25 mouse cellular contexts compared by ENCODE assay signal in the genomic region with DNA sequence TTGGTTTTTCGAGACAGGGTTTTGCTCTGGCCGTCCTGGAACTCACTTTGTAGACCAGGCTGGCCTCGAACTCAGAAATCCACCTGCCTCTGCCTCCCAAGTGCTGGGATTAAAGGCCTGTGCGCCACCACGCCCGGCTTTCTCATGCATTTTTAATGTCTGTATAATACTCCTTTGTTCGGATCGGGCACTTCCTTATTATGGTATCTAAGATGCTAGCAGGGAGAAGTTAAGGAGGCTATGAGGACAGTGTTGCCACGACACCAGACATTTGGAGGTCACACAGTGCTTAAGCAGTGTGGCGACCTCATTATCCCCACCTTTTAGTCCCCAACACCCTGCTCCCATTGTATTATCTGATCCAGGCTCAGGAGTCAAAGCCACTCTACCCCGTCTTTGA.
DNase-seq lines count a peak whose midpoint lies in the region; ATAC-seq lines count a peak whose summit lies in the region.
"Had no signal": no experiment of that assay in that cellular context is flagged by ENCODE, and none has a peak within 500 bp of the region (broad histone marks: within the 10 kb centered on the region; RNA-seq: fewer than 3 reads in every experiment).

No protein-coding gene starts in this region.

- H3K9ac ChIP-seq in intestine, embryonic 15.5 days, result no peak overlapping the region

- H3K27ac ChIP-seq in intestine, embryonic 15.5 days, result no peak overlapping the region

- ATAC-seq in intestine, embryonic 15.5 days, result no peak
- ATAC-seq: activated CD4-positive, CD25-positive, alpha-beta regulatory T cell, adult 4 months; CD4-positive, CD25-positive, alpha-beta regulatory T cell, adult 4 months; Patski had no signal

- H3K4me1 ChIP-seq in intestine, embryonic 15.5 days (replicated peaks), result peaks cover 2% of the 10 kb centered on the region; the same call in 1 of the 2 replicates

- H3K27me3 ChIP-seq in intestine, embryonic 15.5 days (replicated peaks), result no peaks in the 10 kb centered on the region
- H3K27me3 ChIP-seq: CH12.LX, Patski had no signal

- 95% methylated on average over 11 of the region's 11 CpGs for WGBS in intestine, embryonic 15.5 days

- H3K4me2 ChIP-seq in intestine, embryonic 15.5 days (replicated peaks), result no peak overlapping the region

- H3K36me3 ChIP-seq in intestine, embryonic 15.5 days, result peaks cover 7% of the 10 kb centered on the region; the same call in 1 of the 2 replicates

- no peak overlapping the region for H3K4me3 ChIP-seq in intestine, embryonic 15.5 days (replicated peaks)

- no peaks in the 10 kb centered on the region for H3K9me3 ChIP-seq in intestine, embryonic 15.5 days
- H3K9me3 ChIP-seq: G1E had no signal

- DNase-seq in heart, adult 11 months, result peak; percentile 79
- DNase-seq in heart, postnatal 4 days, result no peak
- peak; percentile 67 for DNase-seq in ES-CJ7 (ENCODE audit: low read depth, low spot score)
- peak; percentile 65 for DNase-seq in R1 (ENCODE audit: low read depth, low spot score)
- DNase-seq in ZHBTc4 (ENCODE audit: low read depth, low spot score), result peak; percentile 73
- DNase-seq in cerebellum, postnatal 4 days (ENCODE audit: low spot score in 2 of 2), result no peak
- DNase-seq in kidney, adult 11 months, result no peak
- DNase-seq: adrenal gland, adult 2 months; adrenal gland, adult 8-10 months; adrenal gland, postnatal 10 days; adrenal gland, postnatal 14 days; adrenal gland, postnatal 25 days; adrenal gland, postnatal 36 days; B cell, adult 2 months; cerebellum, adult 11 months; cerebellum, adult 11-12 months; cerebellum, adult 18-20 months; cerebellum, adult 2 months; cerebellum, adult 8-10 months had no signal

Comparison
In these comparisons a context has a peak if more than half of its experiments do, and no peak if none do; other contexts are left out.
1. DNase-seq: peak in heart, adult 11 months (single experiment), ES-CJ7 (single experiment), R1 (single experiment) and ZHBTc4 (single experiment); none in heart, postnatal 4 days (single experiment), cerebellum, postnatal 4 days (0 of 2) and kidney, adult 11 months (single experiment).